Mouse (Mus musculus) lung, postnatal 0 days (tissue): Measurements from ENCODE around the gene Serpina3j.

Experiments used
- CTCF ChIP-seq: IDR thresholded peaks from 2 replicates; pipeline ENCODE4 v1.5.1; 2016; ENCODE audit warnings: antibody characterized with exemption, mild to moderate bottlenecking
- EP300 ChIP-seq: IDR thresholded peaks from 2 replicates; pipeline ENCODE4 v1.6.1; 2016; ENCODE audit warnings: antibody characterized with exemption, mild to moderate bottlenecking, control low read depth

- no peak for TF ChIP-seq CTCF
- TF ChIP-seq EP300: no peak
These were observed 8.1 kb downstream of the Serpina3j start for GRCm38 (mm10) chr12:104322454-104322853.
